Mouse (Mus musculus): ENCODE data around the gene Mfap1a.

- TF ChIP-seq CTCF (IDR thresholded peaks at IDR 0.05; ENCODE audit: low read depth, low read length), result peak; percentile 61
- no peak for TF ChIP-seq TAL1 (conservative IDR thresholded peaks at IDR 0.05; ENCODE audit: low read depth, low read length)
- TF ChIP-seq GATA1 (IDR thresholded peaks at IDR 0.05; ENCODE audit: borderline replicate concordance, low read length), result no peak
- no peak for TF ChIP-seq POLR2AphosphoS5 (IDR thresholded peaks at IDR 0.05; ENCODE audit: insufficient replicate concordance, low read depth, low read length)
These were observed 26.0 kb downstream of the Mfap1a start for GRCm38 (mm10) chr2:121480498-121480897.
